Mouse (Mus musculus): ENCODE measurements around the gene Dhh. TPM values are rescaled to one million over a fixed set of nuclear protein-coding genes. Genes with fewer than 3 reads are reported as not detected.

Gene Dhh
- total and polyA plus RNA-seq, 3 experiments: not detected

DNA sequence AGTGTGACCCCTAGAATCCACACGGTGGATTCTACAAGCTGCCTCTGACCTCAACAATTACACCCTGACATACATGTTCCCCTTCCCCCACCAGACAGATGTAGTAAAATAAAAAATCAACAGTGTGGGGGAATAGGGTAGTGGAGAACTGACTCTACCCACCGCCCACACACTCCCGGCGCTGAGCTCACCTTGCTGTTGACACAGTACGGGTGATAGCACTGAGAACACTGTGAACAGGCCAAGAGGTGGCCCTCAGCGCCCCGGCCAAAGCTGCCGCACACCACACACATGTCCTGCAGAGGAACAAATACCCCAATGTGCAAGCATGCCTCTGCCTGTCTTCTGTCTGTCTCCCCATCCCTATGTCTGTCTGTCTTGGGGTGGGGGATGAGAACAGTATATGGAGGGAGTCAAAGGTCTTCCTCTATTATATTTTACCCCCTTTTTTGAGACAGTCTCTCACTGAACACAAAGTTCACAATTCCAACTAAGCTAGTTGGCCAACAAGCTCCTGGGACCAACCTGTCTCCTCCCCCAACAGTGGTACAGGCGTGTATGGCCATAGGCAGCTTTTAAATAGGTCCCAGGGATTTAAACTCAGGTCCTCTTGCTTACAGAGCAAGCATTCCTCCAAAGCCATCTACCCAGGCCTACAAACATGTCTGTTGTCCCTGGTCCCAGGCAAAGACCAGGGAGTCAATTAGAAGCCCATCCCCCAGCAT lies 38.9 kb downstream of the Dhh start:
- no peak for TF ChIP-seq ETS1 (conservative IDR thresholded peaks at IDR 0.05; ENCODE audit: low read depth, low read length)
- TF ChIP-seq KAT2A (IDR thresholded peaks at IDR 0.05; ENCODE audit: insufficient replicate concordance, low read length): no peak
- TF ChIP-seq HCFC1 (IDR thresholded peaks at IDR 0.05; ENCODE audit: low read depth, low read length): no peak
- no peak for TF ChIP-seq MYC (IDR thresholded peaks at IDR 0.05; ENCODE audit: low read depth, low read length)
- no peak for TF ChIP-seq ZMIZ1 (IDR thresholded peaks at IDR 0.05; ENCODE audit: low read depth, low read length)
- no peak for TF ChIP-seq JUND (conservative IDR thresholded peaks at IDR 0.05; ENCODE audit: low read depth, low read length)
- TF ChIP-seq CTCF (conservative IDR thresholded peaks at IDR 0.05 in 1 of 2, IDR thresholded peaks at IDR 0.05 in 1 of 2; ENCODE audit: low read depth in 2 of 2, low read length in 2 of 2): no peak
- TF ChIP-seq TBP (conservative IDR thresholded peaks at IDR 0.05; ENCODE audit: low read depth, low read length): no peak
- no peak for TF ChIP-seq MXI1 (IDR thresholded peaks at IDR 0.05; ENCODE audit: low read depth, low read length)
- Histone ChIP-seq H3K27ac (ENCODE audit: insufficient read depth, low read depth) (no peak overlapping the region), H3K27me3 (replicated peaks) (no peaks in the 10 kb centered on the region), H3K4me2 (ENCODE audit: insufficient read depth, low read depth, poor library complexity, severe bottlenecking) (no peak overlapping the region), H3K9me3 (replicated peaks; ENCODE audit: low read length) (no peaks in the 10 kb centered on the region), H3K36me3 (replicated peaks in 1 of 2; ENCODE audit: control insufficient read depth in 1 of 2, insufficient read depth in 1 of 2, low read length in 1 of 2) (peaks cover 98 to 99% of the 10 kb centered on the region in 2 experiments), H3K9ac (ENCODE audit: insufficient read depth, low read depth) (no peak overlapping the region), H3K79me2 (replicated peaks; ENCODE audit: control insufficient read depth, extremely low read depth, insufficient read depth, poor library complexity, severe bottlenecking) (no peaks in the 10 kb centered on the region; the same call in 1 of the 2 replicates), H3K4me3 (replicated peaks in 1 of 3; ENCODE audit: low read depth in 2 of 3, low read length in 2 of 3, poor library complexity in 1 of 3) (no peak overlapping the region), H3K4me1 (ENCODE audit: control insufficient read depth in 1 of 2, insufficient read depth in 2 of 2) (no peaks in the 10 kb centered on the region)
- dilution Hi-C loops (cut with MboI; ENCODE audit: extremely low pct_ligation_motif_present, extremely low pct_unique_long_range_greater_than_20kb, low sequenced_read_pairs): no loop called here
- in situ Hi-C loops (cut with MboI; ENCODE audit: low pct_ligation_motif_present, low pct_unique_long_range_greater_than_20kb, low sequenced_read_pairs): no loop called here
- DNase-seq (ENCODE audit: extremely low read depth): no peak

DNA sequence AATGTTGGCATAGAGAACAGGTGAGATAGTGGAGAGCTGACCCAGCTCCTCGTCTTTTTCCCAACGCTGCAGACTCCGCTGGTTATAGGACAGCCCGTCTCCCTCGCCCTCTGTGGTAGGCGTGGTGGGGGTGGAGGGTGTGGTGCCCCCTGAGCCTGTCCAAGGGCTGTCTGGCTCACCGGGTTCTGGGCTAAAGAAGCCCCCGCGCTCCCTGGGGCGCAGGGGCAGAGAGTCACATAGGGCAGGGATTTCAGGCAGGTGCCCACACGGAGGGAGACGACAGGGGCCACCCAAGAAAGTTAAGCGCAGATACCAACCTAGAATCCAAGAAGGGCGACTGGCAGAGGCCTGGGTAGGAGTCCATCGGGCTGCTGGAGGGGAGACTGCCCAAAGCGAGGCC lies 44.1 kb downstream of the Dhh start:
- no peak overlapping the region for H3K9ac ChIP-seq (ENCODE audit: insufficient read depth, low read depth)
- H3K27ac ChIP-seq (ENCODE audit: insufficient read depth, low read depth): no peak overlapping the region
- no peaks in the 10 kb centered on the region for H3K9me3 ChIP-seq (replicated peaks; ENCODE audit: low read length)
- DNase-seq (ENCODE audit: extremely low read depth): no peak
- dilution Hi-C loops (cut with MboI; ENCODE audit: extremely low pct_ligation_motif_present, extremely low pct_unique_long_range_greater_than_20kb, low sequenced_read_pairs): no loop called here
- no peak for TF ChIP-seq USF2 (conservative IDR thresholded peaks at IDR 0.05; ENCODE audit: low read depth, low read length)
- no peak for TF ChIP-seq BHLHE40 (IDR thresholded peaks at IDR 0.05; ENCODE audit: low read depth, low read length)
- no peak for TF ChIP-seq ZC3H11A (IDR thresholded peaks at IDR 0.05; ENCODE audit: low read depth, low read length)
- TF ChIP-seq UBTF (IDR thresholded peaks at IDR 0.05; ENCODE audit: low read depth, low read length): no peak
- TF ChIP-seq ZMIZ1 (IDR thresholded peaks at IDR 0.05; ENCODE audit: low read depth, low read length): no peak
- no peak for TF ChIP-seq ZKSCAN1 (IDR thresholded peaks at IDR 0.05; ENCODE audit: borderline replicate concordance, low read depth, low read length)
- TF ChIP-seq SIN3A (IDR thresholded peaks at IDR 0.05; ENCODE audit: low read length): no peak
- no peak for TF ChIP-seq IRF4 (IDR thresholded peaks at IDR 0.05; ENCODE audit: low read depth, low read length)
- in situ Hi-C loops (cut with MboI; ENCODE audit: low pct_ligation_motif_present, low pct_unique_long_range_greater_than_20kb, low sequenced_read_pairs): no loop called here
- H3K4me2 ChIP-seq (ENCODE audit: insufficient read depth, low read depth, poor library complexity, severe bottlenecking): no peak overlapping the region
- H3K4me1 ChIP-seq (ENCODE audit: control insufficient read depth in 1 of 2, insufficient read depth in 2 of 2): no peaks in the 10 kb centered on the region
- H3K4me3 ChIP-seq (replicated peaks in 1 of 3; ENCODE audit: low read depth in 2 of 3, low read length in 2 of 3, poor library complexity in 1 of 3): no peak overlapping the region
- H3K79me2 ChIP-seq (replicated peaks; ENCODE audit: control insufficient read depth, extremely low read depth, insufficient read depth, poor library complexity, severe bottlenecking): no peaks in the 10 kb centered on the region
- no peaks in the 10 kb centered on the region for H3K27me3 ChIP-seq (replicated peaks)
- H3K36me3 ChIP-seq (replicated peaks in 1 of 2; ENCODE audit: control insufficient read depth in 1 of 2, insufficient read depth in 1 of 2, low read length in 1 of 2): peaks cover 98 to 99% of the 10 kb centered on the region in 2 experiments

Measured in CH12.LX (cell line).